Mouse (Mus musculus): ENCODE measurements at regions not wholly inside any gene's neighbourhood (a gene's known extent, or its start where the extent isn't known, plus 50 kb on each side); places are given as distances from the start of the nearest gene placed in this dataset.

DNA sequence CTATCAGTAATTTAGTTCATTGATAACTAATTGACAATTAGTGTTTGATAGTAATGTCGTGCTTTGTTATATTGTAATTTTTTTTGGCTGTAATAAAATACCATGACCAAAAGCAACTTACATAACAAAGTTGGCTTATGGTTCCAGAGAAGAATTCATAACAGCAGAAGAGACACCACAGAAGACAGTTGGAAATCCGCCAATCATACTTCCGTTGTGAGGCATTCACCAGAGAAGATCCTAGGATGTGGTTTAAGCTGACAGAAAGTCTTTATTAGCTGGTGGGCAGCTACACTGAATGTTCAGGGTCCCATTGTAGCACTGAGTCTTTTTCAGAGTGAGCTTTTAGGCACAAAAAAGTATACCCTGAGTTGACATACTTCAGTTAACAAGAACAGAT is 109.9 kb downstream of the Sec23a start:
- no peak for DNase-seq

DNA sequence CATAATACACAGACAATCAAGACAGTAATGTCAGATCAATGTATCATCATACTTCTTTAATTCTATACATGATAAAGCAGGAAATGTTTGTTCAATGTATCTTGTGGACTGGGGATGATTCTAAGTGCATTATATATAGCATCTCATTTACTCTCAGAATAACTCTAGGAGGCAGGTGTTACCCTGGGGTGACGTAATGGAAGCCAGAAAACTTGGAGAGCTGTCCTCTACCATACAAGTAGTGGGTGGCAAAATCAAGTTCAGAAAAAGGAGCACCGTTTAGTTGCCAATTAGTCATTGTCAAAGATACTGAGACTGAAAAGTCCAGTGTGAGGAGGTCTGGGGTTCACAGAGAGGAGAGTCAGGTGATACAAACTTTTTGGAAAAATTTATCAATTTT is 136.0 kb downstream of the Sec23a start:
- DNase-seq = no peak

DNA sequence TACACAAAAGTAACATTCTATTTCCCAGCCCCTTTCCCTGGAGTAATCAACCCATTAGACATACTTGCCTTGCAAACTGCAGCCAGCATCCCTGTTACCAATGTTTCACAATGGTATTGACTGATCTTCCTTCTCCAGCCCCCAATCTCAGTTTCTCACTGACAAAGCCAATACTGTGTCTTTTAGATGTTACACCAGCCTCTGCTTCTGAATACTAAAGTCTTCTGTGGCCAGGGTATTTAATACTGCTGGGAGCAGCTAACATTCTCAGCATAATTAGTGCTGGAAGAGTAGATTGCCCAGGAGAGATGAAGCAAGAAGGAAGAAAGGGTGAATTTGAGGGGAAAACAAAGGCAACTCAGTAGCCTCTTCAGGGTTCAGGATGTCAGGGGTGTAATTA is 139.4 kb downstream of the Sec23a start:
- DNase-seq = no peak

- no peak for DNase-seq
Measured at GRCm38 (mm10) chr12:58856498-58856897, 155.3 kb downstream of the Sec23a start.

- no peak for DNase-seq
Measured at GRCm38 (mm10) chr12:58851677-58852385, 160.0 kb downstream of the Sec23a start.

- DNase-seq = no peak
Measured at GRCm38 (mm10) chr12:58829656-58830055, 182.2 kb downstream of the Sec23a start.

- no peak for DNase-seq
Measured at GRCm38 (mm10) chr12:58827864-58828263, 184.0 kb downstream of the Sec23a start.

GRCm38 (mm10) chr12:58825139-58825921 is 186.5 kb downstream of the Sec23a start:
- no peak for DNase-seq

DNA sequence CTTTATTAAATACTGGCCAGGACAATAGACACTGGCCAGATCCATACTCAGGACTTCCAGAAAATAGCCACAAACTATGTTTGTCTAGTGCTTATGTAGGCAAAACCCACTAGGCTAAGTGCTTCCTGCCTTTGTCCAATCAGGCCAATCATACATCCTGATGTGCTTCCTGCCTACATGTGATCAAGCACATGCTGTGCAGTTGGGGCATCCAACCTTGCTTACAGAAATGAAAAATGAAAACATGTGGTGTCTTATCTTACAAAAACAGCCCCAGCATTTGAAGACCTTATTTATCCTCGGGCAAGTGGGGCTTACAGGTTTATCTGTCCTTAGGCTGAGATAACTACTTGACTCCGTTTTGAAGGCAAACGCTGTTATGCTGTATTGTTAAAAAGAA is 188.8 kb downstream of the Sec23a start:
- DNase-seq = no peak

DNA sequence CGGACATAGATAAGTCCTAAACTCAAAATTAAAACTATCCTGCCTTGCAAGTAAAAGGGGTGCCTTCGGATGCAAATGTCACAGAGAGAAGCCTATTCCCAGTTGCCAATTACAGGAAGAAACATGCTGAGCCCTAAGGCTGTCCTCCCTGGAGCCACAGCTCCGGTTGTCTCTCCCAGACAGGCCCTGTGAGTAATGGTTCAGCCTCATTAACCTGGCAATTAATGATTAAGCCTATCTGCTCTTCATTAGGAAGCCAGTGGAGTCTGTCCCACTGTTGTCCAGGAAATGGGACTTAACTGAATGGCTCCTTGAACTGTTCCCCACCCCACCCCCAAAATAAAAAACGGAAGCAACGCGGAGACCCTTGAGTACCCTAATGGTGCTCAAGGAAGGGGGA is 207.7 kb downstream of the Sec23a start:
- no peak for DNase-seq

GRCm38 (mm10) chr12:58802410-58802809 is 209.4 kb downstream of the Sec23a start:
- peak; percentile 63 for DNase-seq
